Mouse (Mus musculus) B cell, adult (primary cell): ENCODE results near the gene Vmn2r99. TPM values are rescaled to one million over a fixed set of nuclear protein-coding genes. Genes with fewer than 3 reads are reported as not detected.

Experiments
- total RNA-seq: library from RNA; stranded (reverse); gene quantifications from 4 replicates; pipeline ENCODE4 v1.2.4, GENCODE M21; 2023; ENCODE audit not compliant: inconsistent age

Vmn2r99 gene
- total RNA-seq = not detected in 4 replicates

GRCm38 (mm10) chr17:19361649-19362048, at the start of gene Vmn2r99:
Gene Vmn2r99, plus strand, starts transcription at chr17:19361949.

Other genes starting within 250 kb of the Vmn2r99 start
- gene Vmn2r100, start 142.8 kb downstream of the Vmn2r99 start, total RNA-seq = not detected in 4 replicates
- gene Vmn2r101, start 215.3 kb downstream of the Vmn2r99 start, total RNA-seq = not detected in 4 replicates